Mouse (Mus musculus) C2C12 (cell line): ENCODE data around the gene Rere. TPM values are rescaled to one million over a fixed set of nuclear protein-coding genes. Genes with fewer than 3 reads are reported as not detected.
"Not testable (repeated sequence)": the region's sequence is repeated elsewhere in the genome, so short reads cannot be mapped to it uniquely, and the experiment has no call there.

ENCODE experiments used
- H3K27me3 ChIP-seq: one replicate; pipeline ENCODE4 v1.6.1; 2011; ENCODE audit not compliant: control insufficient read depth, insufficient read depth, insufficient read length
- H3K36me3 ChIP-seq: one replicate; pipeline ENCODE4 v1.6.1; 2011; ENCODE audit not compliant: control insufficient read depth, insufficient read depth
- H3K4me3 ChIP-seq: one replicate; pipeline ENCODE4 v1.5.1; 2011; ENCODE audit warnings: mild to moderate bottlenecking, control low read depth; ENCODE audit not compliant: poor library complexity, insufficient read depth, severe bottlenecking
- H3K79me2 ChIP-seq: one replicate; pipeline ENCODE4 v1.6.1; 2011; ENCODE audit not compliant: control insufficient read depth, insufficient read depth
- H3K79me3 ChIP-seq: one replicate; pipeline ENCODE4 v1.6.1; 2011; ENCODE audit warnings: low read depth, control low read depth
- H3ac ChIP-seq: one replicate; pipeline ENCODE3; 2011; ENCODE audit warnings: low read depth; ENCODE audit not compliant: control insufficient read depth, insufficient read length
- CEBPB ChIP-seq: IDR thresholded peaks from one replicate; pipeline ENCODE4 v1.6.1; 2011; ENCODE audit warnings: low read depth, mild to moderate bottlenecking, control low read depth, moderate library complexity
- CTCF ChIP-seq: IDR thresholded peaks from one replicate; pipeline ENCODE4 v1.5.1; 2011; ENCODE audit not compliant: control insufficient read depth, insufficient read depth, insufficient read length
- FOSL1 ChIP-seq: IDR thresholded peaks from one replicate; pipeline ENCODE4 v1.8.0; 2011; ENCODE audit warnings: mild to moderate bottlenecking, low read length; ENCODE audit not compliant: poor library complexity, insufficient read depth, severe bottlenecking
- MAX ChIP-seq: IDR thresholded peaks from one replicate; pipeline ENCODE4 v1.6.1; 2011; ENCODE audit warnings: mild to moderate bottlenecking, control low read depth
- MYOD1 ChIP-seq: IDR thresholded peaks from one replicate; pipeline ENCODE4 v1.6.1; 2011; ENCODE audit warnings: low read depth; ENCODE audit not compliant: control insufficient read depth, insufficient read length
- MYOG ChIP-seq: IDR thresholded peaks from one replicate; pipeline ENCODE4 v1.6.1; 2011; ENCODE audit not compliant: control insufficient read depth, insufficient read length; ENCODE audit errors: extremely low read depth
- USF1 ChIP-seq: IDR thresholded peaks from one replicate; pipeline ENCODE4 v1.6.1; 2011; ENCODE audit warnings: low read depth, mild to moderate bottlenecking, control low read depth, moderate library complexity
- polyA plus RNA-seq: library from polyadenylated mRNA; unstranded; fragments of >200 nt; fragmentation: generic; extraction: Trizol; gene quantifications from one replicate; pipeline ENCODE4 v1.2.1, GENCODE M21; 2012; ENCODE audit warnings: missing spikeins

Gene Rere
- polyA plus RNA-seq, 1 experiment = 27.1 TPM

DNA sequence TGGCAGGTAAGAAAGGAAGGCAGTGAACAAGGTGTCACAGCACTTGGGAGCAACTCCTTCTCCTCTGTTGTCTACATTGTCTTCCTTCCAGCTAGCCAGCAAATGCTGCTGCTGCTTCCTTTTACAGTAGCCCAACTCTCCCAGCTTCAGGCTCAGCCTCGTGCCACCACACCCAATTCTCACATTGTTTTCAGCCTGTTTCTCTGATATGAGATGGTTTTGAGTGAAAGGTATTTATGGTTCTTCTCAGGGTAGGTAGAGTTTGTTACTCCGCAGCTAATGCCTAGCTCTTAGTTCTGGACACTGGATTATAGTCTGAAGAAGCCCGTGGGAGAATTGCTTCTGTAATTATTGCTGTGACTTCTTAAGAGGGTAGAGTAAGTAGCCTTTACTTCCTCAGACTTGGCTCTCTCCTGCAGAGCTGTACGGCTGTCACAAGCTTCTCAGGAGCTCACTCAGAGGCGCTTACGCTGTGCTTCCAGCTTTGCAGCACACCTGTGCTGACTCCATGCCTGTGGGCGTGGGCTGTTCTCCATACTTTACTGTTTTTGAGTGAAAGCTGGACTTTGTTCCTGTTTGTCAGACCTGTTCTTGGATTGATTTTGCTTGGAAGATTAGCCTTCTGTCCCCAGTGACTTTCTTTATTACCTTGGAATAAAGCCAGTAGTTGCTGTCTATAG, 212.0 kb downstream of the Rere start:
- H3K4me3 ChIP-seq = no peak overlapping the region
- H3K79me2 ChIP-seq = peaks cover 19% of the 10 kb centered on the region
- H3K79me3 ChIP-seq = peaks cover 3% of the 10 kb centered on the region
- TF ChIP-seq CEBPB (no peak), MYOG (no peak), CTCF (no peak), FOSL1 (no peak), MYOD1 (no peak), MAX (no peak), USF1 (no peak)
- no peaks in the 10 kb centered on the region for H3K27me3 ChIP-seq
- H3K36me3 ChIP-seq = peaks cover 22% of the 10 kb centered on the region
- H3ac ChIP-seq = no peak overlapping the region

DNA sequence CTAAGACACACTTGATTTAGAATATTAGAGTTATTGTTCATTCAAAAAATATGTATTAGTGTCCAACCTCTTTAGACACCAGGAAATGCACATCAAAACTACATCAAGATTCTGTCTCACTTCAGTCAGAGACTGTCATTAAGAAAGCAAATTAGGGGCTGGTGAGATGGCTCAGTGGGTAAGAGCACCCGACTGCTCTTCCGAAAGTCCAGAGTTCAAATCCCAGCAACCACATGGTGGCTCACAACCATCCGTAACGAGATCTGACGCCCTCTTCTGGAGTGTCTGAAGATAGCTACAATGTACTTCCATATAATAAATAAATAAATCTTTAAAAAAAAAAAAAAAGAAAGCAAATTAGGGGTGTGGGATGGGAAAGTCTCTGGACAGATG, 212.5 kb downstream of the Rere start:
- not testable (repeated sequence) for H3K4me3 ChIP-seq, H3ac ChIP-seq, H3K79me3 ChIP-seq, H3K27me3 ChIP-seq
- H3K36me3 ChIP-seq = peaks cover 22% of the 10 kb centered on the region
- H3K79me2 ChIP-seq = peaks cover 14% of the 10 kb centered on the region

DNA sequence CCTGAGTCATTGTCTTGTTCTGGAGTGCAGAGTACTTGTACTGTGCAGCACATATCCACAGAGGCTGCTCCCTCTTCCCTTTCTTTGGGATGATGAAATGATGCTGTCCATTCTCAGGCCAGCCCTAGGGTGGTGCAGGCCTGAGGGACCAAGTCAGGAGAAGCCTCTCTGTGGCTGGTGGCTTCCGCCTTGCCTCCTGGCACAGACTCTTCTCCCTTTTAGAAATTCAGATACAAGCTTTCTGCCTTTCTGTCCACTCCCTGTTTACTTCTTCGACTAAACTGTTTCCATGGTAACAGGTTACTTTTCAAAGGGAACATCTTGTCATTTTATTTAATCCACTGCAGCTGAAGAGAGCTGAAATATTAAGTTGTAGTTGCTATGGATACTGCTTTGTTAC, 214.1 kb downstream of the Rere start:
- Histone ChIP-seq H3ac (no peak overlapping the region), H3K79me2 (peaks cover under 1% of the 10 kb centered on the region), H3K4me3 (no peak overlapping the region), H3K36me3 (peaks cover 17% of the 10 kb centered on the region), H3K27me3 (no peaks in the 10 kb centered on the region), H3K79me3 (peaks cover 1% of the 10 kb centered on the region)
- TF ChIP-seq MAX (no peak), MYOG (no peak), CEBPB (no peak), MYOD1 (no peak), FOSL1 (no peak), CTCF (no peak), USF1 (no peak)

DNA sequence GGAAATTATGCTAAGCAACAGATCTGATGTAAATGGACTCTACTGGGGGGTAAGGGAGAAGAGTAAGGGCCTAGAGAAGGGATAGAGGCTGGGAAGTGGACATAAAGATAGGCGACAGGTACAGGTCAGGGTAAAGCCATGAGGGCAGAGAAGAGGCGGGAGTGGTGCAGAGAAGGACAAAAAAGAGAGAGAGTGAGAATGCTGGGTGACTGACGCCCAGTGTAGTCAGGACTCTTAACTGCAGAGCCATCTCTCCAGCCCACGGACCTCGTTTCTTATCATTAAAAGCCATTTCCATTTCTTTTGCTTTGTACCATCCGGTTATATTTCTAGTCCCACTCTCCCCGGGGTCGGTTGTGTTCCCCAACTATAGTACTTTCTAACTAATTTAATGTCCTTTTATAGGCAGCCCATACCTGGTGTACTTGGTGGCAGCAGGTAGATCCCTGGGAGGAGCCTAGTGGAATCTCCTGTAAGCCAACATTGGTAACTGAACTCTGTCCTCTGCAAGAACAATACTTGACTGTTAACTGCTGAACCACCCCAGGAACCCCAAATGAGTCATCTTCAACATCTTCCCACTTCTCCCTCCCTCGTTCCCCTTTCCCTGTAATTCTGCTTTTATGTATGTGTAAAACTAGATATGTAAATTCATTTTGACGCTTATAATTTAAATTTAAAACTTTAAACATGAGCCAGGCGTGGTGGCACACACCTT, 223.0 kb downstream of the Rere start:
- no peaks in the 10 kb centered on the region for H3K79me2 ChIP-seq
- H3K27me3 ChIP-seq = no peaks in the 10 kb centered on the region
- peaks cover 23% of the 10 kb centered on the region for H3K36me3 ChIP-seq
- TF ChIP-seq CTCF (no peak), MYOD1 (no peak), MAX (no peak), CEBPB (no peak), USF1 (no peak), FOSL1 (no peak), MYOG (no peak)
- no peaks in the 10 kb centered on the region for H3K79me3 ChIP-seq
- no peak overlapping the region for H3ac ChIP-seq
- H3K4me3 ChIP-seq = no peak overlapping the region

DNA sequence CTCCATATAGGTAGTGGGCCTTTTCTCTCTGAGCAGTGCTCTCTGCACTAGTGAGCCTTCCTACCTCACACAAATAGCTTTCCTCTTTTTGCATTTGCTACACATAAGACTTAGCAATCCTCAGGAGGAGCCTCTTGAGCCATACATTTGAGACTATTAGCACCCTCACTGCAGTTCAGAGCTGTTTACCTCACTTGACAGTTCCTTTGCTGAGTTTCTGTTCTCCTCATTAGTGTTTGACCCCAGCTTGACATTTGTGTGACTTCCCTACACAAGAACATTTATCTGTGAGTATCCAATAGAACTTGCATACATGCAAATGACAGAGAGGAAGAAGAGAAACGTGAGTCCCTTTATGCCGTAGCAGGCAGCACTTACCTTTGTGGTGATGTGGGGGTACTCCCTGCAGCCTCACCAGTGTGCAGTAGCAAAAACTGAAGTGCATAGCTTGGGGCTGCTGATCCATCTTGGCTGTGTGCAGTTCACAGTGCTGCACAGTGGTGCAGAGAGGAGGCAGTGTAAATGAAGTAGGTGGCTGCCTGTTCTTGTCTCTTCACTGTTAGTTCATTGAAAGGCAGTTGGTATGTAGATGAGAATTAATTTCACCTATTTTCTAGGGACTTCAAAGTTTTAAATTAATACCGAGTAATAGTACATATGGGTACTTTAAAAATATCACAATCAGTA, 227.7 kb downstream of the Rere start:
- Histone ChIP-seq H3K36me3 (peaks cover 35% of the 10 kb centered on the region), H3K27me3 (no peaks in the 10 kb centered on the region), H3K79me3 (no peaks in the 10 kb centered on the region), H3K4me3 (no peak overlapping the region), H3K79me2 (no peaks in the 10 kb centered on the region), H3ac (no peak overlapping the region)
- TF ChIP-seq MYOG = no peak

DNA sequence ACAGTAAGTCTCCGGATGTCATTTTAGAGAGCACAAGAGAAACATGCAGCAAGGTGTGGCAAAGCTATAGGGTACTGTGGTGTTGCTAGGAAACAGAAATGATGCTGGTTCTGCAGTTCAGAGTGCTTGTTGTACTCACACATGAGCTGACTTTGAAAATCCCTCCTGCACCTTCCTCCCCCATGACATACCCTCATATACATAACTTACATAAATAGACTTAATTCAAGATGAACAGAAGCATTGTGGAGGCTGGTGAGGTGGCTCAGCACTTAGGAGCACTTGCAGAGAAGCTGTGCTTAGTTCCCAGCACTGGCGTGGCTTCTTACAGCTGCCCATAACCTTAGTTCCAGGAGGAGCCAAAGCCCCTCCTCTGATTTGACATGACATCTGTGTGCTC, 228.6 kb downstream of the Rere start:
- Histone ChIP-seq H3K79me3 (no peaks in the 10 kb centered on the region), H3K36me3 (peaks cover 35% of the 10 kb centered on the region), H3K27me3 (no peaks in the 10 kb centered on the region), H3ac (no peak overlapping the region), H3K4me3 (no peak overlapping the region), H3K79me2 (no peaks in the 10 kb centered on the region)
- TF ChIP-seq USF1 (no peak), FOSL1 (no peak), MYOG (no peak)

DNA sequence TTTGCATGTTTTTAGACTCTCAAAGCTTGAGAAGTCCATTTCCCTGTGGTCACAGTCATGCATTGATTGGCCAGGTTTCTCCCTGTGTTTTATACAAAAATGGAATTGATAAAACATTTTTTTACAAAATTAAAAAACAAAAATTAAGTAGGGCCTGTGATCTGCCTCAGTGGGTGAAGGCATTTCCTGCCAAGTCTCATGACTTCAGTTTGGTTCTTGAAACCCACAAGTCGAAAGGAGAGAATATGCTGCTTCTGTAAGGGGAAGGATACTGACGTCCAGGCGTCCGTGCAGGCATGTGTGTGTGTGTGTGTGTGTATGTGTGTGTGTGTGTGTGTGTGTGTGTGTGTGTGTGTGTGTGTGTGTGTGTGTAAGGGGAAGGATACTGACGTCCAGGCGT, 231.9 kb downstream of the Rere start:
- not testable (repeated sequence) for H3ac ChIP-seq

More for the DNA sequence above, 231.9 kb downstream of the Rere start:
- peaks cover 34% of the 10 kb centered on the region for H3K36me3 ChIP-seq
- not testable (repeated sequence) for H3K79me2 ChIP-seq, H3K79me3 ChIP-seq, H3K27me3 ChIP-seq, H3K4me3 ChIP-seq
